Mouse (Mus musculus) erythroblast, embryonic 14.5 days (primary cell): ENCODE measurements around the gene Fgf22. TPM values are rescaled to one million over a fixed set of nuclear protein-coding genes. Genes with fewer than 3 reads are reported as not detected.
A peak's percentile ranks its signal among the peaks of the same experiment; 100 is the strongest.

Experiments
- H3K27me3 ChIP-seq: 2 replicates; pipeline ENCODE4 v1.6.1; 2012; ENCODE audit warnings: inconsistent platforms; ENCODE audit not compliant: control insufficient read depth
- H3K36me3 ChIP-seq: 2 replicates; pipeline ENCODE4 v1.6.1; 2012; ENCODE audit warnings: mild to moderate bottlenecking, inconsistent platforms; ENCODE audit not compliant: control insufficient read depth
- H3K4me1 ChIP-seq: 2 replicates; pipeline ENCODE4 v1.6.1; 2012; ENCODE audit warnings: inconsistent platforms; ENCODE audit not compliant: control insufficient read depth
- H3K4me3 ChIP-seq: replicated peaks from 2 replicates; pipeline ENCODE3; 2012; ENCODE audit warnings: moderate library complexity, mild to moderate bottlenecking, inconsistent platforms
- H3K9me3 ChIP-seq: 2 replicates; pipeline ENCODE4 v1.6.1; 2012; ENCODE audit warnings: low read length, inconsistent platforms, mixed read lengths; ENCODE audit not compliant: control insufficient read depth
- GATA1 ChIP-seq: IDR thresholded peaks from 2 replicates; pipeline ENCODE4 v1.6.1; 2012; ENCODE audit warnings: low read length, inconsistent platforms, mixed read lengths
- TAL1 ChIP-seq: IDR thresholded peaks from 3 replicates; pipeline ENCODE4 v1.6.1; 2012; ENCODE audit warnings: low read length, inconsistent platforms, mixed read lengths
- polyA plus RNA-seq: library from polyadenylated mRNA; stranded (reverse); fragments of >175 nt; gene quantifications from 2 replicates; pipeline ENCODE4 v1.2.3, GENCODE M21; 2012

Gene Fgf22
- polyA plus RNA-seq, 1 experiment, result not detected

DNA sequence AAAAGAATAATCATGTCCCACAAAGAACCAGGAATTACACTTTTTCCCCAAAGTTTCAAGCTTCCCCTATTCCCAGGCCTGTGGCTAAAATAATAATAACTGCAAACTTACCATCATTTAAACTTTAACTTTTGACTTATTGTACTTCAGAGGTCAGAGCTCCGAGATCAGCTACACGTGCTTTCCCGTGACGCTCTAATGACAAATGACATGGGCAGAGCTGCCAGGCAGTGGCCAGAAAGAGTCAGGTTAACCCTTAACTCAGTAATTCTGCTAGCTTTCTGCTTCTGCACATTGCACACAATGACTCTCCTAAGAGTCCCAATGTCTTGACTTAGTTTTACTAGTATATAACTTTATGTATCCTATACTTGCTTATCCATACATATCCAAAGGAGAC lies 14.5 kb downstream of the Fgf22 start:
- Histone ChIP-seq H3K9me3 (peaks cover 8% of the 10 kb centered on the region), H3K36me3 (peaks cover 11% of the 10 kb centered on the region), H3K4me1 (peaks cover 39% of the 10 kb centered on the region), H3K4me3 (no peak overlapping the region), H3K27me3 (peaks cover 9% of the 10 kb centered on the region)
- TF ChIP-seq TAL1 (no peak), GATA1 (no peak)

DNA sequence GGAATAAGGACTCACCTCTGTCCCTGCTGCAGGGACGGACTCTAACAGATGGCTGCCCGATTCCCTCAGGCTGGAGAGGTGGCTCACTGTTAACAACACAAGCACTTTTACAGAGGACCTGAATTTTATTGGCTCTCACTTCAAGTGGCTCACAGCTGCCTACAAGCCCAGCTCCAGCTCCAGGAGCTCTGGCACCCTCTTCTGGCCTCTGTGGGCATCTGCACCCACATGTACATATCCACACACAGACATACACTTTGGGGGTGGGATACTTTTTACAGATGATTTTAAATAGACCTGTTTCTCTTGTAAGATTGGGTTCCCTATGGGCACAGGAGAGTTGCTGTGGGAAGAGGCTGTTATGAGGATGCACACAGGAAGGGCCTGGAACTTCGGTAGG lies 17.4 kb downstream of the Fgf22 start:
- H3K27me3 ChIP-seq, result peaks cover 23% of the 10 kb centered on the region

GRCm38 (mm10) chr10:79773208-79773607 lies 18.3 kb downstream of the Fgf22 start:
- Histone ChIP-seq H3K36me3 (no peaks in the 10 kb centered on the region), H3K4me3 (no peak overlapping the region), H3K27me3 (peaks cover 32% of the 10 kb centered on the region), H3K4me1 (peaks cover 7% of the 10 kb centered on the region), H3K9me3 (peaks cover 17% of the 10 kb centered on the region)
- TF ChIP-seq TAL1, result no peak

More for the DNA sequence above, 17.4 kb downstream of the Fgf22 start:
- TF ChIP-seq GATA1 (no peak), TAL1 (no peak)
- peaks cover 17% of the 10 kb centered on the region for H3K9me3 ChIP-seq
- no peaks in the 10 kb centered on the region for H3K36me3 ChIP-seq
- peaks cover 16% of the 10 kb centered on the region for H3K4me1 ChIP-seq
- no peak overlapping the region for H3K4me3 ChIP-seq

DNA sequence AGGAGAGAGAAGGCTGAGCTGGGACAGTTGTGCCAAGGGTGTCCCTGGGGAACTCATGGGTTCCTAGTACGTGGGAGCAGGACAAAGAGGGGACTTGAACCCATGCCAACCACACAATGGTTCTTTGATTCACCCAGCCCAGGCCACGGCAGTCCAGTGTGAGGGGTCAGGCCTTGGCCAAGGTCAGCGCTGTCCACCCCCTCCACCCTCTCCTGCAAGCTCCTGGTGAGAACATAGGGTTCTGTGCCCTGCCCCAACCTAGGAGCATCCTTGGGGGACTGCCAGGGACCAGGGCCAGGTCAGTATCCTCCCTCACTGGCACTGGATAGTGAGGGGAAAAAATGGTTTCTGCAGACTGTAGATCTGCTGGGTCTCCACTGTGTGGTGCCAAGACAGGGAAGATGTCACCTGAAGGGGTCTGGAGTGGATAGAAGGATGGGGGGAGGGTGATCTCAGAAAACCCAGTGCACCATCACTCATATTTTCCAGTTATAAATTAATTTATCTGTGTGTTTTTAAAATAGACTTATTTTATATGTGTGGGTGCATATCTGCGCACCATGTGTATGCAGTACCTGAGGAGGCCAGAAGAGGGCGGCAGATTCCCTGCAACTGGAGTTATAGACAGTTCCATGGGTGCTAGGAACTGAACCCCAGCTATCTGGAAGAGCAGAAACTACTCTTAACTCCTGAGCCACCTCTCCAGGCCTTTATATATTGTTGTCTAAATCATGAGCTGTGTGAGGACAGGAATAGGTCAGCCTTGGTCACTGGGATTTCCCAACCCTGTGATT lies 19.8 kb downstream of the Fgf22 start:
- Histone ChIP-seq H3K4me1 (peaks cover 5% of the 10 kb centered on the region), H3K36me3 (no peaks in the 10 kb centered on the region), H3K9me3 (peaks cover 17% of the 10 kb centered on the region), H3K27me3 (peaks cover 47% of the 10 kb centered on the region), H3K4me3 (no peak overlapping the region)
- TF ChIP-seq TAL1 (no peak), GATA1 (no peak)

DNA sequence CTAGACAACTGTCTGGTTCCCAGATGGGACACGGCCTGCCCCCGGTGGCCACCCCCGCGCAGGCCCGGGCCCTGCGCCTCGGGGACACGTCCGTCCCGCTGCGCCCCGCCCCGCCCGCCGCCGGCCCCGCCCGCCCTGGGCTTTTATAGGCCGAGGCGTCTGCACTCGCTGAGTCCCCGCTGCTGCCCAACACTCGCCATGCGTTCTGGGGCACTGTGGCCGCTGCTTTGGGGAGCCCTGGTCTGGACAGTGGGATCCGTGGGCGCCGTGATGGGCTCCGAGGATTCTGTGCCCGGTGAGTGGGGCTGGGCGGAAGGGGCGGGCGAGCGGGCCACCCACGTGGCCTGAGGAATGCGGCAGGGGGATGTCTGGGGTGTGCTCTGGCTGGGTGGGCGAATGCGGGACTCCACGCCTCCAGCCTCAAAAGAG lies 22.2 kb downstream of the Fgf22 start, which contains the start of gene Fstl3:
TSS of gene Fstl3 (plus strand) at position 170 of the 429 bp plus-strand sequence.
- Histone ChIP-seq H3K36me3 (no peaks in the 10 kb centered on the region), H3K4me3 (no peak within 1 kb of the TSS), H3K27me3 (peaks cover 56% of the 10 kb centered on the region), H3K4me1 (peaks cover 27% of the 10 kb centered on the region), H3K9me3 (peaks cover 20% of the 10 kb centered on the region)
- no peak for TF ChIP-seq GATA1
- TF ChIP-seq TAL1, result no peak

DNA sequence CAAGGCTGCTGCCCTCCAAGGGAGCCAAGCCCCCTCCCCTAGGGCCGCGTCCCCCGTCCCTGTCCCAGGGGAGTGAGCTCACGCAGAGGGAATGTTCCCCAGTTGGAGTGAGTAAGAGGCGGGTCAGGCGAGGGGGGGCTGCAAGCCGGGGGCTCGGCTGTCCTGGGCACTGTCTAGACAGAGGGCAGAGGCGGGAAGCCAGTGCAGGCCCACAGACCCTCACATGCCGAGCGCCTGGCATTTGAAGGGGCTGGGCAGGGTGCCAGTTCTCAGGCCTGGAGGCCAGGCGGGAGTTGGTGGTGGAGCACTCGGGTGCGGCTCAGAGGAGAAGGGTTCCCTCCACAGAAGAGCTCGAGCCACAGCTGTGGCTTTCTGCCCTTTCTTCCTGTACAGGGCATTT lies 23.1 kb downstream of the Fgf22 start:
- peaks cover 14% of the 10 kb centered on the region for H3K9me3 ChIP-seq
- H3K4me3 ChIP-seq, result no peak overlapping the region
- peaks cover 27% of the 10 kb centered on the region for H3K4me1 ChIP-seq
- TF ChIP-seq GATA1 (no peak), TAL1 (no peak)
- H3K36me3 ChIP-seq, result no peaks in the 10 kb centered on the region
- peaks cover 53% of the 10 kb centered on the region for H3K27me3 ChIP-seq

DNA sequence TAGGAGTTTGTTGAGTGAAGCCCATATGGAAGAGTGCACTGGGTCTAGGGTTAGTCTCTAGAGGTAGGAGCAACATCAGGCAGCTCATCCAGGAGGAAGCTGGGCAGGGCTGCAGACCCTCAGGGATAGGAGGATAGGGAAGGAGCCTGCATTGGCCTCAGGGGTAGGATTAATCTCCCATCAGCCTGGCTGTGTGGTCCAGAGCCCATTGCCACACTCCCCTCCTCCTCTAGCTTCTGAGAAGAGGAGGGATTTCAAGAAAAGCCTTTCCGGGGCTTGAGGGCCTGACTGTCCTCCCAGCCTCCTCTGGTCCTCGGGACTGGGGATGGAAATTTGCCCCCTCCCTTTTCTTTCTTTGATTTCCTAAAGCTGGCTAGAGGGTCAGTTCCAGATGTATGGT lies 24.3 kb downstream of the Fgf22 start:
- no peak overlapping the region for H3K4me3 ChIP-seq
- no peaks in the 10 kb centered on the region for H3K36me3 ChIP-seq
- peaks cover 14% of the 10 kb centered on the region for H3K9me3 ChIP-seq
- H3K27me3 ChIP-seq, result peaks cover 54% of the 10 kb centered on the region
- H3K4me1 ChIP-seq, result peaks cover 27% of the 10 kb centered on the region
- TF ChIP-seq TAL1, result no peak
- TF ChIP-seq GATA1, result no peak

DNA sequence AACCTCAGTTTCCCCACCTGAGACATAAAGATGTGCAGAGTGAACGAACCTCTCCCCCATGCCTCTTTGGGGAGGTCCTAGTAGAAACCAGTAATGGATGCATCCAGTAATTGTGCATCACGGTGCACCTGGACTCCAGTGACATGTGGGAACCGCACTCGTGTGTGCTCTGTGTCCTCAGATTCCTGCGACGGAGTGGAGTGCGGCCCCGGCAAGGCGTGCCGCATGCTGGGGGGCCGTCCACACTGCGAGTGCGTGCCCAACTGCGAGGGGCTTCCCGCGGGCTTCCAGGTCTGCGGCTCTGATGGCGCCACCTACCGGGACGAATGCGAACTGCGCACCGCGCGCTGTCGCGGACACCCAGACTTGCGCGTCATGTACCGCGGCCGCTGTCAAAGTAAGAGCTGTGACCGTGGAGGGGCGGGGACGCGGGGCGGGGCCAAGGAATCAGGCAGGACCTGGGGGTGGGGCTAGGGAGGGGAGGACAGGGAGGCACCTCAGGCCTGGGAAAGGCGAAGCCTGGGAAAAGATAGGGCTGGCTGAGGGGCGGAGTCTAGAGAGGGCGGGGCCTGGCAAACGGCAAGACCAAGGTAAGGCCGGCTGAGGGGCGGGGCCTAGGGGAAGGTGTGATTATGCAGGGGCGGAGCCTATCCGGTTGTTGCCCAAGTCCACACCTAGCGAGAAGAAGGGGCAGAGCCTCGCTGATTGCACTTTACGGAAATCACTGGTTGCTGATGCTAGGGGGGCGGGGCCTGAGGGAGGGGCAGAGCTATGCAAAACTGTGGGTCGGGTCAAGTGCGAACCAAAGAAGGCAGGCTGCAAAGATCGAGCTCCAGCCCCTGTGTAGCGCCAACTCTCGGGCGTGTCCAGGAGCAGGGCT lies 25.1 kb downstream of the Fgf22 start:
- Histone ChIP-seq H3K27me3 (peaks cover 60% of the 10 kb centered on the region), H3K4me1 (peaks cover 27% of the 10 kb centered on the region), H3K4me3 (peak overlapping the region; percentile 54), H3K36me3 (no peaks in the 10 kb centered on the region), H3K9me3 (peaks cover 10% of the 10 kb centered on the region)
- no peak for TF ChIP-seq TAL1
- TF ChIP-seq GATA1, result no peak

DNA sequence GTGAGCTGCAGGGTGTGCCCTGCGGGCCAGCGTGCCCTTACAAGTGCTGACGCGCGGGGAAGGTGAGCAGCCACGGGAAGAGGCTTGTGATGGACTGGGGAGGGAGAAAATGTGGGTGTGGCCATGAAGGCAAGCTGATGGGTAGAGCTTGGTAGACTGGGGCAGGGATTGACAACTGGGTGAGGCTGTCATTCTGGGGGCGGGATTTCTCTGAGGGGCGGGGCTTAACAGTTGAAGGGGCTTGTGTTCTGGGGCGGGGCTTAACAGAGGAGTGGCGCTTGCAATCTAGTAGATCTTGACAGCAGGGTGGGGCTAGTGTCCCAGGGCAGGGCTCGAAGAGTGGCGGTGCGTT lies 25.8 kb downstream of the Fgf22 start:
- peaks cover 27% of the 10 kb centered on the region for H3K4me1 ChIP-seq
- TF ChIP-seq GATA1 (no peak), TAL1 (no peak)
- peaks cover 60% of the 10 kb centered on the region for H3K27me3 ChIP-seq
- H3K9me3 ChIP-seq, result peaks cover 5% of the 10 kb centered on the region; the same call in 1 of the 2 replicates
- no peaks in the 10 kb centered on the region for H3K36me3 ChIP-seq
- peak overlapping the region; percentile 54 for H3K4me3 ChIP-seq
